Comparison of ENCODE assay signal across 22 mouse cellular contexts in genomic region chr9:110696427-110696826, GRCm38 (mm10). TPM values are rescaled to one million over a fixed set of nuclear protein-coding genes. Genes with fewer than 3 reads are reported as not detected.
DNase-seq lines count a peak whose midpoint lies in the region; ATAC-seq and TF ChIP-seq lines count a peak whose summit lies in the region.
"Had no signal": no experiment of that assay in that cellular context is flagged by ENCODE, and none has a peak within 500 bp of the region (broad histone marks: within the 10 kb centered on the region; RNA-seq: fewer than 3 reads in every experiment).

No protein-coding gene starts in this region.

- no peak for ATAC-seq in limb, embryonic 15.5 days (ENCODE audit: insufficient number of reproducible peaks, low FRiP score, low TSS enrichment, low read depth)
- peak; percentile 68 for ATAC-seq in lung, postnatal 0 days
- no peak for ATAC-seq in stomach, embryonic 16.5 days (ENCODE audit: insufficient read depth, low FRiP score)
- ATAC-seq: activated CD4-positive, CD25-positive, alpha-beta regulatory T cell, adult 4 months; forebrain, embryonic 13.5 days; forebrain, embryonic 15.5 days; forebrain, postnatal 0 days; Patski had no signal

- no peak overlapping the region for H3K9ac ChIP-seq in limb, embryonic 15.5 days
- H3K9ac ChIP-seq in lung, postnatal 0 days (replicated peaks; ENCODE audit: low read depth), result no peak overlapping the region
- H3K9ac ChIP-seq in stomach, embryonic 16.5 days (ENCODE audit: low read length), result no peak overlapping the region
- H3K9ac ChIP-seq: embryonic facial prominence, embryonic 13.5 days; forebrain, embryonic 13.5 days; forebrain, embryonic 15.5 days; forebrain, postnatal 0 days had no signal

- H3K4me2 ChIP-seq in limb, embryonic 15.5 days, result no peak overlapping the region
- H3K4me2 ChIP-seq in lung, postnatal 0 days (replicated peaks; ENCODE audit: low read depth, low read length), result no peak overlapping the region
- no peak overlapping the region for H3K4me2 ChIP-seq in stomach, embryonic 16.5 days (ENCODE audit: low read depth, low read length)
- H3K4me2 ChIP-seq: embryonic facial prominence, embryonic 13.5 days; forebrain, embryonic 13.5 days; forebrain, embryonic 15.5 days had no signal

- no peak overlapping the region for H3K4me3 ChIP-seq in limb, embryonic 15.5 days
- H3K4me3 ChIP-seq in limb, embryonic 10.5 days, result no peak overlapping the region
- no peak overlapping the region for H3K4me3 ChIP-seq in lung, postnatal 0 days (ENCODE audit: low read depth, low read length)
- H3K4me3 ChIP-seq in stomach, embryonic 16.5 days (replicated peaks; ENCODE audit: low read length), result no peak overlapping the region
- H3K4me3 ChIP-seq: embryonic facial prominence, embryonic 13.5 days; forebrain, embryonic 13.5 days; forebrain, embryonic 15.5 days had no signal

- no peak for DNase-seq in limb, embryonic 10.5 days (ENCODE audit: low spot score)
- DNase-seq in lung, postnatal 0 days (ENCODE audit: low spot score), result peak; percentile 60
- no peak for DNase-seq in lung, postnatal 36 days
- DNase-seq in MN1 (ENCODE audit: low spot score), result no peak
- no peak for DNase-seq in ovary, postnatal 36 days (ENCODE audit: low spot score)
- DNase-seq: adrenal gland, adult 8-10 months; adrenal gland, postnatal 14 days; adrenal gland, postnatal 36 days; cerebellum, adult 11-12 months; cerebellum, adult 2 months; cerebellum, adult 9-10 months; cerebellum, postnatal 25 days; forebrain, postnatal 0 days had no signal

- no peaks in the 10 kb centered on the region for H3K27me3 ChIP-seq in limb, embryonic 15.5 days
- H3K27me3 ChIP-seq in limb, embryonic 10.5 days (ENCODE audit: low read depth, poor library complexity, severe bottlenecking), result no peaks in the 10 kb centered on the region
- no peaks in the 10 kb centered on the region for H3K27me3 ChIP-seq in lung, postnatal 0 days (replicated peaks; ENCODE audit: insufficient read depth, low read length)
- H3K27me3 ChIP-seq in stomach, embryonic 16.5 days (ENCODE audit: control insufficient read depth, insufficient read depth, low read length), result no peaks in the 10 kb centered on the region
- H3K27me3 ChIP-seq: embryonic facial prominence, embryonic 13.5 days; forebrain, embryonic 13.5 days; forebrain, embryonic 15.5 days; Patski had no signal

- no peak for TF ChIP-seq EP300 in lung, postnatal 0 days (IDR thresholded peaks at IDR 0.05)

- peak overlapping the region; percentile 67; the same call in 1 of the 2 replicates for H3K27ac ChIP-seq in limb, embryonic 15.5 days
- H3K27ac ChIP-seq in limb, embryonic 10.5 days, result no peak overlapping the region
- peak overlapping the region; percentile 65 for H3K27ac ChIP-seq in lung, postnatal 0 days (ENCODE audit: low read length)
- peak overlapping the region; percentile 60 for H3K27ac ChIP-seq in stomach, embryonic 16.5 days (ENCODE audit: low read length)
- H3K27ac ChIP-seq: embryonic facial prominence, embryonic 13.5 days; forebrain, embryonic 13.5 days; forebrain, embryonic 15.5 days had no signal

- H3K36me3 ChIP-seq in limb, embryonic 15.5 days, result peaks cover 25% of the 10 kb centered on the region
- peaks cover 52% of the 10 kb centered on the region for H3K36me3 ChIP-seq in limb, embryonic 10.5 days
- no peaks in the 10 kb centered on the region; the same call in 1 of the 2 replicates for H3K36me3 ChIP-seq in lung, postnatal 0 days (ENCODE audit: insufficient read depth, low read length)
- H3K36me3 ChIP-seq in stomach, embryonic 16.5 days (ENCODE audit: control insufficient read depth, insufficient read depth, low read length), result no peaks in the 10 kb centered on the region

- WGBS in limb, embryonic 15.5 days, result 94% methylated on average over 5 of the region's 5 CpGs
- 94% methylated on average over 5 of the region's 5 CpGs for WGBS in limb, embryonic 10.5 days
- WGBS in lung, postnatal 0 days, result 72% methylated on average over 5 of the region's 5 CpGs
- WGBS in stomach, embryonic 16.5 days, result 88% methylated on average over 5 of the region's 5 CpGs

- peak; percentile 12 for TF ChIP-seq CTCF in lung, postnatal 0 days (IDR thresholded peaks at IDR 0.05)

- H3K9me3 ChIP-seq in limb, embryonic 15.5 days, result no peaks in the 10 kb centered on the region
- no peaks in the 10 kb centered on the region for H3K9me3 ChIP-seq in limb, embryonic 10.5 days (replicated peaks)
- H3K9me3 ChIP-seq in lung, postnatal 0 days (ENCODE audit: low read length), result no peaks in the 10 kb centered on the region
- H3K9me3 ChIP-seq in stomach, embryonic 16.5 days (replicated peaks; ENCODE audit: control insufficient read depth, low read length), result no peaks in the 10 kb centered on the region
- H3K9me3 ChIP-seq: embryonic facial prominence, embryonic 13.5 days; forebrain, embryonic 13.5 days; forebrain, embryonic 15.5 days had no signal

- H3K4me1 ChIP-seq in limb, embryonic 15.5 days, result 0 out of 2 replicates have a peak, but pooled peaks cover 5% of the 10 kb centered on the region
- no peaks in the 10 kb centered on the region for H3K4me1 ChIP-seq in limb, embryonic 10.5 days
- no peaks in the 10 kb centered on the region for H3K4me1 ChIP-seq in lung, postnatal 0 days (ENCODE audit: insufficient read depth, low read depth, low read length)
- H3K4me1 ChIP-seq in stomach, embryonic 16.5 days (ENCODE audit: control insufficient read depth, insufficient read depth, low read length), result peaks cover 3% of the 10 kb centered on the region; the same call in 1 of the 2 replicates
- H3K4me1 ChIP-seq: embryonic facial prominence, embryonic 13.5 days; forebrain, embryonic 13.5 days; forebrain, embryonic 15.5 days had no signal

RNA-seq across cellular contexts. Expression of gene Ccdc12, which starts 40.1 kb away (rescaled TPM):
- polyA plus RNA-seq in limb, embryonic 15.5 days (2015; fragmentation: Nextera tagmentation; extraction: Ambion mirVana), result 116 and 126 TPM in 2 replicates
- polyA plus RNA-seq in limb, embryonic 10.5 days (2016; fragmentation: Nextera tagmentation; extraction: Ambion mirVana), result 164 and 175 TPM in 2 replicates
- polyA plus RNA-seq in lung, postnatal 0 days (2015; fragmentation: Nextera tagmentation; extraction: Ambion mirVana), result 180 and 200 TPM in 2 replicates
- polyA plus RNA-seq in stomach, embryonic 16.5 days (2015; fragmentation: Nextera tagmentation; extraction: Ambion mirVana), result 148 and 153 TPM in 2 replicates

RNA-seq across cellular contexts. Expression of gene Nbeal2, which starts 42.5 kb away (rescaled TPM):
- 5.7 and 5.8 TPM in 2 replicates for polyA plus RNA-seq in limb, embryonic 15.5 days (2015; fragmentation: Nextera tagmentation; extraction: Ambion mirVana)
- polyA plus RNA-seq in limb, embryonic 10.5 days (2016; fragmentation: Nextera tagmentation; extraction: Ambion mirVana), result 0.73 and 0.76 TPM in 2 replicates
- polyA plus RNA-seq in lung, postnatal 0 days (2015; fragmentation: Nextera tagmentation; extraction: Ambion mirVana), result 6.2 and 6.6 TPM in 2 replicates
- 10.9 and 12.1 TPM in 2 replicates for polyA plus RNA-seq in stomach, embryonic 16.5 days (2015; fragmentation: Nextera tagmentation; extraction: Ambion mirVana)

RNA-seq across cellular contexts. Expression of gene Myl3, which starts 45.2 kb away (rescaled TPM):
- 16.3 and 125 TPM in 2 replicates for polyA plus RNA-seq in limb, embryonic 15.5 days (2015; fragmentation: Nextera tagmentation; extraction: Ambion mirVana)
- 1.7 and 3.5 TPM in 2 replicates for polyA plus RNA-seq in limb, embryonic 10.5 days (2016; fragmentation: Nextera tagmentation; extraction: Ambion mirVana)
- polyA plus RNA-seq in lung, postnatal 0 days (2015; fragmentation: Nextera tagmentation; extraction: Ambion mirVana), result 10.4 and 13.8 TPM in 2 replicates
- polyA plus RNA-seq in stomach, embryonic 16.5 days (2015; fragmentation: Nextera tagmentation; extraction: Ambion mirVana), result 0.59 and 12.9 TPM in 2 replicates
- polyA plus RNA-seq: activated CD4-positive, CD25-positive, alpha-beta regulatory T cell, adult 4 months; C2C12; forebrain, embryonic 11.5 days had no signal

RNA-seq across cellular contexts. Expression of gene Pth1r, which starts 50.5 kb away (rescaled TPM):
- 82.6 and 110 TPM in 2 replicates for polyA plus RNA-seq in limb, embryonic 15.5 days (2015; fragmentation: Nextera tagmentation; extraction: Ambion mirVana)
- polyA plus RNA-seq in limb, embryonic 10.5 days (2016; fragmentation: Nextera tagmentation; extraction: Ambion mirVana), result 36.3 and 49.2 TPM in 2 replicates
- 19.4 and 24.4 TPM in 2 replicates for polyA plus RNA-seq in lung, postnatal 0 days (2015; fragmentation: Nextera tagmentation; extraction: Ambion mirVana)
- polyA plus RNA-seq in stomach, embryonic 16.5 days (2015; fragmentation: Nextera tagmentation; extraction: Ambion mirVana), result 17.5 and 17.9 TPM in 2 replicates
- polyA plus RNA-seq: activated CD4-positive, CD25-positive, alpha-beta regulatory T cell, adult 4 months had no signal
